Mouse (Mus musculus): Measurements from ENCODE around the gene Srd5a1. TPM values are rescaled to one million over a fixed set of nuclear protein-coding genes. Genes with fewer than 3 reads are reported as not detected.

Srd5a1 gene
- polyA plus RNA-seq, 1 experiment, result 3.6 TPM

DNA sequence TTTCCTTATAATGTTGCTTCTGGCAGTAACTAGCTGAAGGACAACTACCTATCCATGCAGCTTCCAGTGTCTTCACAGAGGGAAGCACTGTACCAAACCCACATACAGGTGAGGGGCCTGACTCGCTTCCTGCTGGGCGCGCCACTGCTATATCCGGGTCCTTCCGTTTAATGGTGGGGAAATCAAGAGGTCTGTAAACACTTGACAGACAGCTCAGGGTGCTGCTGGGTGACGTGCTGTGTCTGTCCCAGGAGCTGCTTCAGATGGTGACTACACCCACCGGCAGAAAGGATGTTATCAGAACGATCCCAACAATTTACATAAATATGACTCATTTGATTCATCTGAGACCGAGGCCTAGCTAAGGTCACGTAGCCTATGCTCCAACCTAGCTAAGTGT lies 12.4 kb downstream of the Srd5a1 start:
- Histone ChIP-seq H3K4me3 (ENCODE audit: insufficient read depth, low read length) (no peak overlapping the region), H3K27ac (ENCODE audit: insufficient read depth, low read depth, low read length) (no peak overlapping the region), H3K4me1 (ENCODE audit: control insufficient read depth, insufficient read depth, low read length) (no peaks in the 10 kb centered on the region)
- no peak for TF ChIP-seq POLR2A (IDR thresholded peaks at IDR 0.05; ENCODE audit: borderline replicate concordance, low read depth, low read length)
- no peak for TF ChIP-seq CTCF (IDR thresholded peaks at IDR 0.05; ENCODE audit: low read depth, low read length)

DNA sequence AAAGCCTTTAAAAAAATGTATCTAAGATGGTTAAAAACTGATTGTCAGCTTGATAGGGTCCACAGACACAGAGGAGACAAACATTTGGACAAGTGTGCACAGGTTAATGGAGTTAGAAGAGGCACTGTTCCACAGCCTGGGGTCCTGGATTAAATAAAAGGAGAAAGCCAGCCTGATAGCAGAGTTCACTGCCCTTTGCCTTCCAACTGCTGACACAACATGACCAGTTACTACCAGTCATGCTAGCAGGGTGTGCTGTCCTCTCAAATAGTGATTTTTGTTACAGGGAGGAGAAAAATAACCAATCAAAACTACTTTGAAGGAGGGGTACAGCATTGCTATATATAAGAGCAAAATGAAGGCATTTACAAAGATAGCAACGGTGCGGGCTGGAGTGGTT lies 14.7 kb downstream of the Srd5a1 start:
- Histone ChIP-seq H3K4me1 (ENCODE audit: control insufficient read depth, insufficient read depth, low read length) (no peaks in the 10 kb centered on the region), H3K4me3 (ENCODE audit: insufficient read depth, low read length) (no peak overlapping the region), H3K27ac (ENCODE audit: insufficient read depth, low read depth, low read length) (no peak overlapping the region)
- TF ChIP-seq POLR2A (IDR thresholded peaks at IDR 0.05; ENCODE audit: borderline replicate concordance, low read depth, low read length) (no peak), CTCF (IDR thresholded peaks at IDR 0.05; ENCODE audit: low read depth, low read length) (no peak)

DNA sequence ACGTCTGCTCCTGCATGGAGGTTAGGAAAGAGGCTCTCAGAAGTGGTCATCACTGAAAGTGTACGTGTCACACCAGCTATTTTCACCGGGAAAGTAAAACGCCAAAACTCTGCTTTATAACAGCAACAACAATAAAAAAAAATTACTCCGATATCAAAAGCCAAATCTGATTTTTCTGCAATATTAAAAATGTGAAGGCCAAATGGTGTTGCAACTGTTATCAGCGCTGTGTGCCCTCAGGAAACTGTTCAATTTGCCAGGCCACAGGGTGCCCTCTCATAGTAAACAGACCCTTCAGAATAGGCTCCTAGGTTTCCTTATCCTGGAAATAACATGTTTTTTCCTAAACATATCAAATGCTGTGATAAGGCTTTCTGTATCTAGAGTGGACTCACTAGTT lies 15.3 kb downstream of the Srd5a1 start:
- TF ChIP-seq POLR2A (IDR thresholded peaks at IDR 0.05; ENCODE audit: borderline replicate concordance, low read depth, low read length) (no peak), CTCF (IDR thresholded peaks at IDR 0.05; ENCODE audit: low read depth, low read length) (no peak)
- no peak overlapping the region for H3K4me3 ChIP-seq (ENCODE audit: insufficient read depth, low read length)

DNA sequence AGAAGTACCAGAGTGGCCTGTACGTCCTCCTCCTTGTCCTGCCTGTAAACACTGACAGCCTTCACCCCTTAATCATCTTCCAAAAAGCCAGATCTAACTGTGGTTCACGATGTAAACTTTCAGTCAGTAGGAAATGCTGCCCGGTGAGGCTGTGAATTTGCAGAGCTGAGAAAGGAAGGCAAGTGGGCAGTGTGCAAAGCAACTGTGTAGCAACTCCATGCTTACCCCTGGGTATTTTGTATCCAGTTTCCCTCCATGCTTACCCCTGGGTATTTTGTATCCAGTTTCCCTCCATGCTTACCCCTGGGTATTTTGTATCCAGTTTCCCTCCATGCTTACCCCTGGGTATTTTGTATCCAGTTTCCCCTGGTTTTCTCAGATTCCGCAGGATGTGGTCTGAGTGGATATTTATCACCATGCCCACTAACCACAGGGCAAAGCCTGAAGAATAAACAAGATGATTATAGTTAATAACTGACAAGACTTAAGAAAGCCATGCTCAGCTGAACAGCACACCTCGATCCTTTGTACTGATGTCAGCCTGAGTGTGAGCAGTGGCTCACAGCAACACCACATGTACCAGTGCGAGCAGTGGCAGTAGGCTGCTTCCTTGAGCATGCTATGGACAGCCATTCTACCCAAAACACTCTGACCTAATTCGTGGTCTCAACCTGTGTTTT lies 16.5 kb downstream of the Srd5a1 start:
- TF ChIP-seq POLR2A (IDR thresholded peaks at IDR 0.05; ENCODE audit: borderline replicate concordance, low read depth, low read length) (no peak), CTCF (IDR thresholded peaks at IDR 0.05; ENCODE audit: low read depth, low read length) (no peak)
- no peak overlapping the region for H3K27ac ChIP-seq (ENCODE audit: insufficient read depth, low read depth, low read length)
- H3K4me3 ChIP-seq (ENCODE audit: insufficient read depth, low read length), result no peak overlapping the region
- no peaks in the 10 kb centered on the region for H3K4me1 ChIP-seq (ENCODE audit: control insufficient read depth, insufficient read depth, low read length)

More for the DNA sequence above, 15.3 kb downstream of the Srd5a1 start:
- Histone ChIP-seq H3K27ac (ENCODE audit: insufficient read depth, low read depth, low read length) (no peak overlapping the region), H3K4me1 (ENCODE audit: control insufficient read depth, insufficient read depth, low read length) (no peaks in the 10 kb centered on the region)

DNA sequence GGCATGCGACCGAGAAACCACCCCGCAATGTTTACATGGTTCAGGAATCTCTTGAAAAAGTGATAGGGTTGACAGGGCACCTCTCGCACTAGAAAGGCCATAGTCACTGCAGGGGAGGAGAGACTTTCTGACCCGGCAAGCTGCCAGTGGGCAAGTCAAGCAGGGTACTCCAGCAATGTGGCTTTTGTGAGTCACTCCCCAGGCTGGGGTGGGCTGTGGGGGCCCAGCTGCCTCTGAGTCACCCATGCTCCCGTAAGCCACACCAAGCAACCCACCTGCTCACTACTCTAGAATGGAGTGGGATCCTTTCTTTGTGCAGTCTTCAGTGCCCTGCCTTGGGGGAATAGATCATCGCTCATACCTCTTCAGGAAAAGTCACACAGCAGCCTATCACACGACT lies 17.8 kb downstream of the Srd5a1 start:
- no peak overlapping the region for H3K27ac ChIP-seq (ENCODE audit: insufficient read depth, low read depth, low read length)
- no peaks in the 10 kb centered on the region for H3K4me1 ChIP-seq (ENCODE audit: control insufficient read depth, insufficient read depth, low read length)
- H3K4me3 ChIP-seq (ENCODE audit: insufficient read depth, low read length), result no peak overlapping the region
- TF ChIP-seq CTCF (IDR thresholded peaks at IDR 0.05; ENCODE audit: low read depth, low read length) (no peak), POLR2A (IDR thresholded peaks at IDR 0.05; ENCODE audit: borderline replicate concordance, low read depth, low read length) (no peak)

DNA sequence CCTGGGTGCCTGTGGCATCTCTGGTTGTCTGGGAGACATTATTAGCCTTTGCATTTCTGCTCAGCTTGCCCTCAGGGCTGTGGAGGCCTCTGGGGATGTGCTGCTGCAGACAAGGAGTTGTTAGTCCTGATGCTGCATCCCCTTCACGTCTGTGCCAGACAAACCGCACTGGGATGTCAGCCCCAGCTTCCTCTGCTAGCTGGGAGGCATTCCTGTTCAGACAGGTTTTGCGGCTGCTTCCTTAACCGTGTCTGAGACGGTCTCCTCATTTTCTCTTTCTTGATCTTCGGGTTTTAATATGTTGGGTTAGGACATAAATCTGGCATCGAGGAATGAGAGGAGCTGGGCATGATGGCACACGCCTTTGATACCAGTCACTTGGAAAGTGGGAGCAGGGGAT lies 19.0 kb downstream of the Srd5a1 start:
- Histone ChIP-seq H3K4me3 (ENCODE audit: insufficient read depth, low read length) (no peak overlapping the region), H3K27ac (ENCODE audit: insufficient read depth, low read depth, low read length) (no peak overlapping the region), H3K4me1 (ENCODE audit: control insufficient read depth, insufficient read depth, low read length) (no peaks in the 10 kb centered on the region)
- no peak for TF ChIP-seq CTCF (IDR thresholded peaks at IDR 0.05; ENCODE audit: low read depth, low read length)
- no peak for TF ChIP-seq POLR2A (IDR thresholded peaks at IDR 0.05; ENCODE audit: borderline replicate concordance, low read depth, low read length)

DNA sequence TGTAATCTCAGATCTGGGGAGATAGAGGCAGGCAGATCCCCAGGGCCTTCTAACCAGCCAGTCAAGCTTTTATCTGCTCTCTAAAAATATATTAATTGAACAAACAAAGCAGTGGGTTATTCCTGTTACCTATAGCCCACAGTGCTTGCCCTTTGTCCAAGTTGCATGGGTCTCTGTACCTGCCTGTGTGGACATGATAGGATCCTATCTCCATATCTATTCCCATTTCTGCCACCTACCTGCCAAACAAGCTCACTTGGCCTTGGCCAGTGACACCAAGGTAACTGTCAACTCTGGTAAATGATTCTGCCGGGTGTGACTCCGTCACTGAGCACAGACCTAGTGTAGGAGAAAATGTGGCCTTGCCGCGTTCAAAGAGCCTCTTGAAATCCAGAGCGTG lies 19.9 kb downstream of the Srd5a1 start:
- TF ChIP-seq CTCF (IDR thresholded peaks at IDR 0.05; ENCODE audit: low read depth, low read length), result no peak
- no peak for TF ChIP-seq POLR2A (IDR thresholded peaks at IDR 0.05; ENCODE audit: borderline replicate concordance, low read depth, low read length)
- Histone ChIP-seq H3K4me3 (ENCODE audit: insufficient read depth, low read length) (no peak overlapping the region), H3K27ac (ENCODE audit: insufficient read depth, low read depth, low read length) (no peak overlapping the region), H3K4me1 (ENCODE audit: control insufficient read depth, insufficient read depth, low read length) (no peaks in the 10 kb centered on the region)

DNA sequence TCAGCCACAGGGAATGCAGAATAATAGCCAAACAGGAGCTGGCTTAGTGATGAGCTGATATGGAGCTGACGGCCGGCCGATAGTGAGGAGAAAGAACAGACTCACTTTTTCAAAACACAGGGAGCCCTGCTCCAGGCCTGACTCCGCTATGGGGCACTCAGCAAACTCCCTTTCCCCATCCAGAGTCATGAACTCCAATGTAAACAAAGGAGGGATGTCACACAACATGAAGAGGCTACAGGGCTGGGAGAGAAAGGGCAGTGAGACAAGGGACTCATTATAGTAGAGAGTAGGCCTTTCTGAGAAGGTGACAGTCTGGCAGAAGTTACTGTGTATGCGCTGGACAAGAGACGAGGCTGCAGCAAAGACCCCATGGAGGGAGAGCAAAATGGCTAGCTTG lies 23.0 kb downstream of the Srd5a1 start:
- H3K4me1 ChIP-seq (ENCODE audit: control insufficient read depth, insufficient read depth, low read length), result 0 out of 2 replicates have a peak, but pooled peaks cover 2% of the 10 kb centered on the region
- TF ChIP-seq CTCF (IDR thresholded peaks at IDR 0.05; ENCODE audit: low read depth, low read length) (no peak), POLR2A (IDR thresholded peaks at IDR 0.05; ENCODE audit: borderline replicate concordance, low read depth, low read length) (no peak)
- no peak overlapping the region for H3K4me3 ChIP-seq (ENCODE audit: insufficient read depth, low read length)
- no peak overlapping the region for H3K27ac ChIP-seq (ENCODE audit: insufficient read depth, low read depth, low read length)

DNA sequence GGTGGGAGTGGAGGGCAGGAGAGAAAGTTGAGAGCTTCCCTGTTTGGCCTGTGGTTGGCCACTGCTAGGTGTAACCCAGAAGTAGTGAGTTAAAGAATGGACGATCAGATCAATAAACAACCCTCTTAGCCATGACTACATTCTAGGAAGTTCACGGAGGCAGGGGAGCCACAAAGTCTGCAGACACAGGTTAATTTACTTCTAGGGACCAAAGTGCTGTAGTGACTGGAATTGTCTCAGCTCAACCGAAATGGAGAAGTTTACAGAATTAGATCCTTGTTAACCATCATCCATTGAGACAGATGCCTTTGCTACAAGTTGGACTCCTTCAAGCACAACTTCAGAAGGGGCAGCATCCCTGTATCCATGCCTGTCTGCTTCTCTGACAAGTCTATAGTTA lies 23.4 kb downstream of the Srd5a1 start:
- H3K27ac ChIP-seq (ENCODE audit: insufficient read depth, low read depth, low read length), result no peak overlapping the region
- H3K4me1 ChIP-seq (ENCODE audit: control insufficient read depth, insufficient read depth, low read length), result 0 out of 2 replicates have a peak, but pooled peaks cover 2% of the 10 kb centered on the region
- H3K4me3 ChIP-seq (ENCODE audit: insufficient read depth, low read length), result no peak overlapping the region
- TF ChIP-seq CTCF (IDR thresholded peaks at IDR 0.05; ENCODE audit: low read depth, low read length) (no peak), POLR2A (IDR thresholded peaks at IDR 0.05; ENCODE audit: borderline replicate concordance, low read depth, low read length) (no peak)

DNA sequence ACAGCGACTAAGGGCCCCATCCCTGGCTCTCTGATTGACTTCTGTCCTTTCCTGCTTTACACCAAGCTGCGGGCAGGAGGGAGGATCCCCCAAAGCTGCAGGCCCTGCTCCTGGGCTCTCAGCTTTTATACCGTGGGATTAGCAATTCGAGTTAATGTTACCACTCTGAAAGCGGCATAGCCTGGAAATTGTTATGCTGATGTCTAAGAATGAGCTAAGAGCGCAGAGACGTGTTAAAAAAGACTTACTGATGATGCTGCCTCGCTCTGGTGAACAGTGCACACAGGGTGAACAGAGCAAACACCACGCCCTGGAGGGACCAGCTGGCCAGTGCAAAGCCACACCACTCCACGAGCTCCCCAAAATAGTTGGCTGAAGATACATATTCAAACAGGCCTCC lies 24.9 kb downstream of the Srd5a1 start:
- Histone ChIP-seq H3K4me1 (ENCODE audit: control insufficient read depth, insufficient read depth, low read length) (0 out of 2 replicates have a peak, but pooled peaks cover 2% of the 10 kb centered on the region), H3K27ac (ENCODE audit: insufficient read depth, low read depth, low read length) (no peak overlapping the region), H3K4me3 (ENCODE audit: insufficient read depth, low read length) (no peak overlapping the region)
- no peak for TF ChIP-seq CTCF (IDR thresholded peaks at IDR 0.05; ENCODE audit: low read depth, low read length)
- TF ChIP-seq POLR2A (IDR thresholded peaks at IDR 0.05; ENCODE audit: borderline replicate concordance, low read depth, low read length), result no peak

Measured in bone marrow macrophage, adult 2 months (primary cell).